Mouse (Mus musculus) hindbrain, embryonic 12.5 days (tissue): ENCODE measurements around the gene Myo1e. TPM values are rescaled to one million over a fixed set of nuclear protein-coding genes. Genes with fewer than 3 reads are reported as not detected.

Experiments
- ATAC-seq: fragments of 200-750 bp; cut with Nextera tagmentation; 2 replicates; pipeline ENCODE4 v1.8.0; 2017; ENCODE audit warnings: moderate TSS enrichment; ENCODE audit not compliant: low FRiP score
- H3K27ac ChIP-seq: fragments of 300-500 bp; sonication (generic); 2 replicates; pipeline ENCODE4 v1.5.1; 2016; ENCODE audit warnings: mild to moderate bottlenecking
- H3K27me3 ChIP-seq: fragments of 300-500 bp; sonication (generic); 2 replicates; pipeline ENCODE4 v1.6.1; 2016; ENCODE audit warnings: mild to moderate bottlenecking
- H3K36me3 ChIP-seq: fragments of 300-500 bp; sonication (generic); 2 replicates; pipeline ENCODE4 v1.6.1; 2016; ENCODE audit warnings: mild to moderate bottlenecking
- H3K4me1 ChIP-seq: fragments of 300-500 bp; sonication (generic); 2 replicates; pipeline ENCODE4 v1.6.1; 2016
- H3K4me2 ChIP-seq: fragments of 300-500 bp; sonication (generic); replicated peaks from 2 replicates; pipeline ENCODE4 v1.6.1; 2016; ENCODE audit warnings: mild to moderate bottlenecking
- H3K4me3 ChIP-seq: fragments of 300-500 bp; sonication (generic); 2 replicates; pipeline ENCODE4 v1.5.1; 2016; ENCODE audit warnings: mild to moderate bottlenecking
- H3K9ac ChIP-seq: fragments of 300-500 bp; sonication (generic); 2 replicates; pipeline ENCODE4 v1.6.1; 2016; ENCODE audit warnings: mild to moderate bottlenecking, moderate library complexity
- H3K9me3 ChIP-seq: fragments of 300-500 bp; sonication (generic); replicated peaks from 2 replicates; pipeline ENCODE4 v1.6.1; 2016; ENCODE audit warnings: mild to moderate bottlenecking
- WGBS: fragments of 180-500 bp; shearing (Covaris S2); methylation state at CpG from one replicate; pipeline ENCODE4 v1.1.7; 2016; 5-methylcytosine and 5-hydroxymethylcytosine counted together
- polyA plus RNA-seq: library from polyadenylated mRNA; unstranded; fragments of >200 nt; fragmentation: Nextera tagmentation; extraction: Ambion mirVana; gene quantifications from 2 replicates; pipeline ENCODE4 v1.2.1, GENCODE M21; 2016

Myo1e gene
- polyA plus RNA-seq, 1 experiment from 2014 or later = 16.2 TPM

DNA sequence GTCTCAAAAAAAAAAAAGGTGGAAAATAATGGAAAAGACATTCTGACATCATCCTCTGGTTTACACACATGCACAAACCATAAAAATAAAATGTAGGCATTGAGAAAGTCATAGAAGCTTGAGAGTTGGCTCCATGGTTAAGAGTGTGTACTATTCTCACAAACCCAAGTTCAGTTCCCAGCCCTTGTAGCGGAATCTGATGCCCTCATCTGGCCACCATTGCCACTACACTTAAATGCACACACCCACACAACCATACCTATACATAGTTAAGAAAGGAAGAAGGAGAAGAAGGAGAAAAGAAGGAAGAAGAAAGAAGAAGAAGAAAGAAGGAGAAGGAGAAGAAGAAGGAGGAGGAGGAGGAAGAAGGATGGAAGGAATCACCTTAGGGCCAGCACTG, 106.9 kb downstream of the Myo1e start:
- no peak overlapping the region for H3K4me3 ChIP-seq

GRCm38 (mm10) chr9:70315130-70315529, 108.0 kb downstream of the Myo1e start:
- Histone ChIP-seq H3K4me3 (no peak overlapping the region), H3K27ac (no peak overlapping the region), H3K36me3 (no peaks in the 10 kb centered on the region), H3K9me3 (peaks cover 6% of the 10 kb centered on the region; the same call in 1 of the 2 replicates), H3K4me2 (no peak overlapping the region), H3K9ac (no peak overlapping the region), H3K4me1 (no peaks in the 10 kb centered on the region), H3K27me3 (no peaks in the 10 kb centered on the region)
- WGBS = 79% methylated on average over 4 of the region's 4 CpGs
- ATAC-seq = no peak

More for the DNA sequence above, 106.9 kb downstream of the Myo1e start:
- H3K9ac ChIP-seq = no peak overlapping the region
- 100% methylated on average over 1 of the region's 1 CpGs for WGBS
- no peak for ATAC-seq
- H3K4me2 ChIP-seq = no peak overlapping the region
- H3K36me3 ChIP-seq = no peaks in the 10 kb centered on the region
- no peaks in the 10 kb centered on the region for H3K4me1 ChIP-seq
- H3K9me3 ChIP-seq = peaks cover 6% of the 10 kb centered on the region; the same call in 1 of the 2 replicates
- no peak overlapping the region for H3K27ac ChIP-seq
- H3K27me3 ChIP-seq = no peaks in the 10 kb centered on the region

- no peak for ATAC-seq
- H3K27me3 ChIP-seq = no peaks in the 10 kb centered on the region
Measured at GRCm38 (mm10) chr9:70318601-70319000, 111.5 kb downstream of the Myo1e start.

GRCm38 (mm10) chr9:70324336-70324735, 117.2 kb downstream of the Myo1e start:
- Histone ChIP-seq H3K4me2 (no peak overlapping the region), H3K27me3 (no peaks in the 10 kb centered on the region), H3K4me3 (no peak overlapping the region), H3K36me3 (0 out of 2 replicates have a peak, but pooled peaks cover 6% of the 10 kb centered on the region), H3K27ac (no peak overlapping the region), H3K4me1 (no peaks in the 10 kb centered on the region), H3K9me3 (no peaks in the 10 kb centered on the region), H3K9ac (no peak overlapping the region)
- ATAC-seq = no peak
- 83% methylated on average over 4 of the region's 4 CpGs for WGBS

More at GRCm38 (mm10) chr9:70318601-70319000, 111.5 kb downstream of the Myo1e start:
- H3K4me3 ChIP-seq = no peak overlapping the region
- H3K36me3 ChIP-seq = no peaks in the 10 kb centered on the region
- H3K4me2 ChIP-seq = no peak overlapping the region
- H3K4me1 ChIP-seq = no peaks in the 10 kb centered on the region
- H3K9ac ChIP-seq = no peak overlapping the region
- 68% methylated on average over 3 of the region's 3 CpGs for WGBS
- H3K27ac ChIP-seq = no peak overlapping the region
- no peaks in the 10 kb centered on the region for H3K9me3 ChIP-seq

- 73% methylated on average over 8 of the region's 8 CpGs for WGBS
- Histone ChIP-seq H3K36me3 (0 out of 2 replicates have a peak, but pooled peaks cover 6% of the 10 kb centered on the region), H3K27ac (no peak overlapping the region), H3K27me3 (no peaks in the 10 kb centered on the region), H3K4me1 (no peaks in the 10 kb centered on the region), H3K9me3 (no peaks in the 10 kb centered on the region), H3K4me2 (no peak overlapping the region), H3K9ac (no peak overlapping the region), H3K4me3 (no peak overlapping the region)
- no peak for ATAC-seq
Measured at GRCm38 (mm10) chr9:70325880-70326595, 118.9 kb downstream of the Myo1e start.

- no peaks in the 10 kb centered on the region for H3K9me3 ChIP-seq
- H3K27ac ChIP-seq = no peak overlapping the region
- no peak overlapping the region for H3K4me3 ChIP-seq
- no peaks in the 10 kb centered on the region for H3K27me3 ChIP-seq
- 89% methylated on average over 5 of the region's 5 CpGs for WGBS
- peaks cover 12% of the 10 kb centered on the region; the same call in 1 of the 2 replicates for H3K36me3 ChIP-seq
- H3K4me2 ChIP-seq = no peak overlapping the region
- no peak overlapping the region for H3K9ac ChIP-seq
- no peaks in the 10 kb centered on the region for H3K4me1 ChIP-seq
- ATAC-seq = no peak
Measured at GRCm38 (mm10) chr9:70328193-70328841, 121.2 kb downstream of the Myo1e start.

DNA sequence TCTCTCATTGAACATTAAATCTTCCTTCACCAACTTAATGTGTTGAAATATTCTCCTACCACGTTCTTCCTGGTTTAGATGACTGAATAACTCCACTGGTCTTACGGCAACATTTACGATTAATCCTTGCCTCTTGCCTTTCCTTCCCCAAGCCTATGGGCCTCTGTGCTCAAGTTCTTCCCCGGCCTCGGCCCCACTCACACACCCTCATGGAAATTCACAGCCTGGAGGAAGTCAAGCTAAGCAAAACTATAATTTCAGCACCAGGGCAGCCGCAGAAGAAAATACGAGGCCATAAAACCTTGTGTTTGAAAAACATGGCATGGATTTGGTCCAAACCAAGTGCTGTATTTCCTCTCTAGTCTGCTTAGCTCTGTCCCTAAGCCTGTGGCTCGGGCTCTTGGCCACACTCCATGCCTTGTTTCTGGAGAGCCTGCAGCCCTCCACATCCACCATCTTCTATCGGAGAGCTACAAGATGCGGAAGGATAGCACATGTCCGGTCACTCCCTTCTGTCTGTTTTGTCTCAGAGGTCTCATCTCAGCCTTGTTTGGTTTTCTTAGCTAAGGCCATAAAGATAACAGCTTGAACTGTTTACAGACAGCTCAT, 124.7 kb downstream of the Myo1e start:
- no peak overlapping the region for H3K4me3 ChIP-seq
- H3K9me3 ChIP-seq = no peaks in the 10 kb centered on the region

DNA sequence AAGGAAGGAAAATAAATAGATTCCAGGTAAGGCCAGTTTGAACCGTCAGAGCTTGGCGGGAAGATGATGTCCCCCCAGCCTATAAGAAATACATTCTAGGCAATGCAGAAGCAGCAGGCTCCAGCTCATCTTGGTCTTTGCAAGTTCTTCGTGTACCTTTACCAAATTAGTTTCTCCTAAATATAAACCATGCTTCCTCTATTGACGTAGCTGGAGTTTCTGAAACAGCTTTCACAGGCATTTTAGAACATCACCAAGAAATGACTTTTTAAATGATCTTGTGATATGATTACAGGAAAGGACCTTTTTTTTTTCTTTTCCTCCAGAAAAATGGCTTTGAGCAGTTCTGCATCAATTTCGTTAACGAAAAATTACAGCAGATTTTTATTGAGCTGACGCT, 131.2 kb downstream of the Myo1e start:
- Histone ChIP-seq H3K36me3 (peaks cover 13% of the 10 kb centered on the region; the same call in 1 of the 2 replicates), H3K27ac (no peak overlapping the region), H3K4me3 (no peak overlapping the region), H3K27me3 (no peaks in the 10 kb centered on the region), H3K4me2 (no peak overlapping the region), H3K9ac (no peak overlapping the region), H3K4me1 (no peaks in the 10 kb centered on the region), H3K9me3 (no peaks in the 10 kb centered on the region)
- 91% methylated on average over 7 of the region's 7 CpGs for WGBS
- ATAC-seq = no peak

More for the DNA sequence above, 124.7 kb downstream of the Myo1e start:
- 91% methylated on average over 11 of the region's 11 CpGs for WGBS
- ATAC-seq = no peak
- no peaks in the 10 kb centered on the region for H3K4me1 ChIP-seq
- H3K4me2 ChIP-seq = no peak overlapping the region
- H3K36me3 ChIP-seq = peaks cover 11% of the 10 kb centered on the region; the same call in 1 of the 2 replicates
- H3K27me3 ChIP-seq = no peaks in the 10 kb centered on the region
- no peak overlapping the region for H3K9ac ChIP-seq
- H3K27ac ChIP-seq = no peak overlapping the region

GRCm38 (mm10) chr9:70338894-70339293, 131.7 kb downstream of the Myo1e start:
- Histone ChIP-seq H3K36me3 (peaks cover 16% of the 10 kb centered on the region; the same call in 1 of the 2 replicates), H3K9me3 (no peaks in the 10 kb centered on the region), H3K4me3 (no peak overlapping the region), H3K9ac (no peak overlapping the region), H3K27me3 (no peaks in the 10 kb centered on the region), H3K27ac (no peak overlapping the region), H3K4me1 (no peaks in the 10 kb centered on the region), H3K4me2 (no peak overlapping the region)
- no peak for ATAC-seq

- Histone ChIP-seq H3K9ac (no peak overlapping the region), H3K4me1 (peaks cover 7% of the 10 kb centered on the region), H3K4me2 (no peak overlapping the region), H3K36me3 (no peaks in the 10 kb centered on the region), H3K27ac (no peak overlapping the region), H3K27me3 (no peaks in the 10 kb centered on the region), H3K9me3 (no peaks in the 10 kb centered on the region), H3K4me3 (no peak overlapping the region)
- WGBS = 85% methylated on average over 2 of the region's 2 CpGs
- ATAC-seq = no peak
Measured at GRCm38 (mm10) chr9:70349274-70349673, 142.1 kb downstream of the Myo1e start.

DNA sequence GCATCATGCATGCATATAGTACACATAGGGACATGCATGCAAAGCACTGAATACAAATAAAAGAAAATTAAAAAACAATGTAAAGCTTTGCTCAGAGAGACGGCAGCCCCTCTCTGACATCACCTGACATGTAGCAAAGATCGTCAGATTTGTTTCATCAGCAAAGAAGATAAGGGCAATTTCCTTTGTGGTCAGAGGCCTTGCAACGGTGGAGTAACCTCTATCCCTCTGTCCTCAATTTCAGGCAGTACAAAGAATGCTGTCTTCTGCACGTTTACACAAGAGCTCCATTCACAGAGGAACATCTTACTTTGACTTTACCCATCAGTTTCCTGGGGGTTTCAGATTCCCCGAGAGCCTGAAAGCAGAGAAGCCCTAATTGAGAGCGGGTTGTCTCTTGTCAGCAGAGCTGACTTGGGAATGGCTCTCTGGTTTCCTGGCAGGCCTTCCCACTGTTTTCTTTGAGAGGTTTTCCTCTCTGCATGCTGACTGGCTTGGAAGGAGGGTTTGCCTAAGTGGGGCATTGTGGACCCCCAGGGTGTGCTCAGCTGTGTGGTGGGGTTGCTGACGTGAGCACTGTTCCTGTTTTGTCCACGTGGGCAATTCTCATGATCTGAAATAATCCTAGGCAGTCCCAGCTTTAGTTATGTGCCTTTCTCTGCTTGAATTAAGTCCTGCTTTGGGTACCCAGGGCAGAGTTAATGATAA, 144.6 kb downstream of the Myo1e start:
- Histone ChIP-seq H3K36me3 (peaks cover 7% of the 10 kb centered on the region), H3K27ac (no peak overlapping the region; the same call in 1 of the 2 replicates)
- 27% methylated on average over 8 of the region's 8 CpGs for WGBS

DNA sequence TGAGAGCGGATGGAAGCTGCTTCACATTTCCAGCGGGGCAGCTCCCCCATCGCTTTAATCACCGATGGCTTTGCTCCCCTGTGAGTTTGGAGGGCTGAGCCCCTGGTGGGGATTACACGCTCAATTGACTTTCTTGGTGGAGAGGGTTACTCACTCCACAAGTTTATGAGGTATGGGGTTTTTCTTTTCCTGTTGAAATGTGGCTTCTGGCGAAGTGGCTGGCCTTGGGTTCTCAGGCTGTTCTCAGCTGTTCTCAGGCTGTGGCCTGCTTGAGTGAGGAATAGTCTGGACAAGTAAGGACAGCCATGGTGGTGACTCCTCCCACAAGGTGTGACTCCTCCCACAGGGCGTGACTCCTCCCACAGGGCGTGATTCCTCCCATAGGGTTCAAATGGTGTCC, 149.1 kb downstream of the Myo1e start:
- H3K4me2 ChIP-seq = no peak overlapping the region
- no peaks in the 10 kb centered on the region for H3K27me3 ChIP-seq
- ATAC-seq = no peak
- H3K9me3 ChIP-seq = peaks cover 5% of the 10 kb centered on the region; the same call in 1 of the 2 replicates
- WGBS = 61% methylated on average over 8 of the region's 8 CpGs
- H3K4me1 ChIP-seq = peaks cover 9% of the 10 kb centered on the region
- peaks cover 19% of the 10 kb centered on the region for H3K36me3 ChIP-seq
- no peak overlapping the region for H3K9ac ChIP-seq
- H3K4me3 ChIP-seq = no peak overlapping the region
- no peak overlapping the region for H3K27ac ChIP-seq

More for the DNA sequence above, 144.6 kb downstream of the Myo1e start:
- no peak overlapping the region for H3K4me3 ChIP-seq
- no peak for ATAC-seq
- no peak overlapping the region for H3K9ac ChIP-seq
- H3K4me1 ChIP-seq = peaks cover 9% of the 10 kb centered on the region
- no peak overlapping the region for H3K4me2 ChIP-seq
- H3K27me3 ChIP-seq = no peaks in the 10 kb centered on the region
- no peaks in the 10 kb centered on the region for H3K9me3 ChIP-seq
